Mouse (Mus musculus) embryonic fibroblast, embryonic 13.5 days (primary cell): ENCODE data around the gene Vmn2r71.

ENCODE experiments used
- CTCF ChIP-seq: IDR thresholded peaks from 2 replicates; pipeline ENCODE4 v1.5.1; 2011; ENCODE audit warnings: mild to moderate bottlenecking, control low read depth, low read length, moderate library complexity, borderline replicate concordance; ENCODE audit not compliant: insufficient read depth
- POLR2A ChIP-seq: IDR thresholded peaks from 2 replicates; pipeline ENCODE4 v1.6.1; 2011; ENCODE audit warnings: low read depth, mild to moderate bottlenecking, control low read depth, low read length, moderate library complexity

- TF ChIP-seq CTCF, result no peak
- TF ChIP-seq POLR2A, result no peak
Observed at GRCm38 (mm10) chr7:85542108-85542507, 20.8 kb upstream of the Vmn2r71 start.
